Mouse (Mus musculus): ENCODE results near the gene Slc7a5. TPM values are rescaled to one million over a fixed set of nuclear protein-coding genes. Genes with fewer than 3 reads are reported as not detected.

Slc7a5 gene
- polyA plus RNA-seq, 1 experiment: 80.8 TPM

- TF ChIP-seq CTCF (IDR thresholded peaks at IDR 0.05; ENCODE audit: low read depth, low read length) (no peak), EP300 (IDR thresholded peaks at IDR 0.05; ENCODE audit: insufficient read depth, low read depth, low read length) (0 out of 2 replicates have a peak, but pooled peaks have one; percentile 3), POLR2A (IDR thresholded peaks at IDR 0.05; ENCODE audit: insufficient read depth, low read length) (no peak)
- peak overlapping the region; percentile 55 for H3K9ac ChIP-seq (ENCODE audit: low read depth, poor library complexity, severe bottlenecking)
- H3K9me3 ChIP-seq (replicated peaks; ENCODE audit: control insufficient read depth, insufficient read depth, low read length, poor library complexity, severe bottlenecking): no peaks in the 10 kb centered on the region
- peaks cover 19% of the 10 kb centered on the region for H3K4me1 ChIP-seq (ENCODE audit: control insufficient read depth, insufficient read depth, low read length)
- peaks cover 67% of the 10 kb centered on the region for H3K36me3 ChIP-seq (ENCODE audit: control insufficient read depth, insufficient read depth, low read length, poor library complexity, severe bottlenecking)
- H3K27ac ChIP-seq (ENCODE audit: insufficient read depth, low read length): peak overlapping the region; percentile 64
- no peak overlapping the region for H3K4me3 ChIP-seq (ENCODE audit: low read depth, low read length)
- no peaks in the 10 kb centered on the region for H3K27me3 ChIP-seq (ENCODE audit: control insufficient read depth, insufficient read depth, low read length, poor library complexity, severe bottlenecking)
Measured at GRCm38 (mm10) chr8:121897871-121898381, 9.6 kb downstream of the Slc7a5 start.

GRCm38 (mm10) chr8:121897205-121897604 lies 10.3 kb downstream of the Slc7a5 start:
- no peaks in the 10 kb centered on the region for H3K27me3 ChIP-seq (ENCODE audit: control insufficient read depth, insufficient read depth, low read length, poor library complexity, severe bottlenecking)
- no peak overlapping the region for H3K4me3 ChIP-seq (ENCODE audit: low read depth, low read length)
- peaks cover 66% of the 10 kb centered on the region for H3K36me3 ChIP-seq (ENCODE audit: control insufficient read depth, insufficient read depth, low read length, poor library complexity, severe bottlenecking)
- peaks cover 19% of the 10 kb centered on the region for H3K4me1 ChIP-seq (ENCODE audit: control insufficient read depth, insufficient read depth, low read length)
- TF ChIP-seq EP300 (IDR thresholded peaks at IDR 0.05; ENCODE audit: insufficient read depth, low read depth, low read length) (no peak), CTCF (IDR thresholded peaks at IDR 0.05; ENCODE audit: low read depth, low read length) (no peak), POLR2A (IDR thresholded peaks at IDR 0.05; ENCODE audit: insufficient read depth, low read length) (no peak)
- H3K9me3 ChIP-seq (replicated peaks; ENCODE audit: control insufficient read depth, insufficient read depth, low read length, poor library complexity, severe bottlenecking): no peaks in the 10 kb centered on the region
- H3K27ac ChIP-seq (ENCODE audit: insufficient read depth, low read length): 0 out of 2 replicates have a peak overlapping the region, but pooled peaks have one; percentile 64
- peak overlapping the region; percentile 55; the same call in 1 of the 2 replicates for H3K9ac ChIP-seq (ENCODE audit: low read depth, poor library complexity, severe bottlenecking)

GRCm38 (mm10) chr8:121896476-121897145 lies 10.9 kb downstream of the Slc7a5 start:
- Histone ChIP-seq H3K9ac (ENCODE audit: low read depth, poor library complexity, severe bottlenecking) (no peak overlapping the region), H3K9me3 (replicated peaks; ENCODE audit: control insufficient read depth, insufficient read depth, low read length, poor library complexity, severe bottlenecking) (no peaks in the 10 kb centered on the region), H3K27me3 (ENCODE audit: control insufficient read depth, insufficient read depth, low read length, poor library complexity, severe bottlenecking) (no peaks in the 10 kb centered on the region), H3K4me1 (ENCODE audit: control insufficient read depth, insufficient read depth, low read length) (peaks cover 14% of the 10 kb centered on the region), H3K27ac (ENCODE audit: insufficient read depth, low read length) (no peak overlapping the region), H3K36me3 (ENCODE audit: control insufficient read depth, insufficient read depth, low read length, poor library complexity, severe bottlenecking) (peaks cover 68% of the 10 kb centered on the region), H3K4me3 (ENCODE audit: low read depth, low read length) (no peak overlapping the region)
- TF ChIP-seq POLR2A (IDR thresholded peaks at IDR 0.05; ENCODE audit: insufficient read depth, low read length) (no peak), CTCF (IDR thresholded peaks at IDR 0.05; ENCODE audit: low read depth, low read length) (no peak), EP300 (IDR thresholded peaks at IDR 0.05; ENCODE audit: insufficient read depth, low read depth, low read length) (no peak)

GRCm38 (mm10) chr8:121895910-121896309 lies 11.6 kb downstream of the Slc7a5 start:
- Histone ChIP-seq H3K9ac (ENCODE audit: low read depth, poor library complexity, severe bottlenecking) (no peak overlapping the region), H3K27ac (ENCODE audit: insufficient read depth, low read length) (no peak overlapping the region), H3K4me3 (ENCODE audit: low read depth, low read length) (no peak overlapping the region), H3K9me3 (replicated peaks; ENCODE audit: control insufficient read depth, insufficient read depth, low read length, poor library complexity, severe bottlenecking) (no peaks in the 10 kb centered on the region), H3K4me1 (ENCODE audit: control insufficient read depth, insufficient read depth, low read length) (peaks cover 12% of the 10 kb centered on the region), H3K36me3 (ENCODE audit: control insufficient read depth, insufficient read depth, low read length, poor library complexity, severe bottlenecking) (peaks cover 70% of the 10 kb centered on the region), H3K27me3 (ENCODE audit: control insufficient read depth, insufficient read depth, low read length, poor library complexity, severe bottlenecking) (no peaks in the 10 kb centered on the region)
- TF ChIP-seq EP300 (IDR thresholded peaks at IDR 0.05; ENCODE audit: insufficient read depth, low read depth, low read length): no peak
- no peak for TF ChIP-seq CTCF (IDR thresholded peaks at IDR 0.05; ENCODE audit: low read depth, low read length)
- no peak for TF ChIP-seq POLR2A (IDR thresholded peaks at IDR 0.05; ENCODE audit: insufficient read depth, low read length)

DNA sequence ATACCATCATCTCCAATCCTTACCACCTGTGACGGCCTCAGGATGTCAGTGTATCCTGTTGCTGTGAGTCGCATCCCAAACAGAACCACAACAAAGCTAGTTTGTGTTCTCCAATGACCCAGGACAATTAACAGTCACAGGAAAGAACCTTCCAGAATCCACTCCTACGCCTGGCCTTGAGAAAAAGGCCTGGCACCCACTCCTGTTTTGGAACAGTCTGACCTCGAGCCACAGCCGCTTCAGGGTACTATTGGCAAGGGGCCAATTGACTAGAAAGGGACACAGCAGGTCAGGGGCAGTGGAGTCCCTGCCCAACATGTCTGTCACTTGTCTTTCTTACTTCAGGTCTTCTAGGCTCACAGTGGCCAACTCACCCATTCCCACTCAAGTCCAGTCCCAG lies 14.6 kb downstream of the Slc7a5 start:
- Histone ChIP-seq H3K27ac (ENCODE audit: insufficient read depth, low read length) (no peak overlapping the region), H3K4me1 (ENCODE audit: control insufficient read depth, insufficient read depth, low read length) (peaks cover 10% of the 10 kb centered on the region), H3K9ac (ENCODE audit: low read depth, poor library complexity, severe bottlenecking) (no peak overlapping the region), H3K9me3 (replicated peaks; ENCODE audit: control insufficient read depth, insufficient read depth, low read length, poor library complexity, severe bottlenecking) (no peaks in the 10 kb centered on the region), H3K4me3 (ENCODE audit: low read depth, low read length) (no peak overlapping the region), H3K36me3 (ENCODE audit: control insufficient read depth, insufficient read depth, low read length, poor library complexity, severe bottlenecking) (peaks cover 83% of the 10 kb centered on the region), H3K27me3 (ENCODE audit: control insufficient read depth, insufficient read depth, low read length, poor library complexity, severe bottlenecking) (no peaks in the 10 kb centered on the region)
- TF ChIP-seq CTCF (IDR thresholded peaks at IDR 0.05; ENCODE audit: low read depth, low read length): no peak
- TF ChIP-seq POLR2A (IDR thresholded peaks at IDR 0.05; ENCODE audit: insufficient read depth, low read length): no peak
- no peak for TF ChIP-seq EP300 (IDR thresholded peaks at IDR 0.05; ENCODE audit: insufficient read depth, low read depth, low read length)
